Mouse (Mus musculus) heart, postnatal 14 days (tissue): ENCODE data around the gene Spaca4. TPM values are rescaled to one million over a fixed set of nuclear protein-coding genes. Genes with fewer than 3 reads are reported as not detected.

Source experiments
- DNase-seq, 2 experiments: peaks; one replicate each; pipeline ENCODE4 v3.0.0; 2021 to 2022
- intact Hi-C: fragments of 180-260 bp; cut with DNase I; formaldehyde crosslinking; loops from one replicate; pipeline ENCODE4 v1.15.1; 2025
- long read RNA-seq, 2 experiments: library from polyadenylated mRNA; stranded (forward); transcript quantifications; one replicate each; pipeline ENCODE4 v2.0.0; 2021
- total RNA-seq, 2 experiments: library from RNA; stranded (reverse); gene quantifications; 2 replicates each; pipeline ENCODE4 v1.2.3; 2021

Spaca4 gene
- total RNA-seq: not detected
- long read RNA-seq, experiment 1: 0 reads
- long read RNA-seq, experiment 2: 0 reads

DNA sequence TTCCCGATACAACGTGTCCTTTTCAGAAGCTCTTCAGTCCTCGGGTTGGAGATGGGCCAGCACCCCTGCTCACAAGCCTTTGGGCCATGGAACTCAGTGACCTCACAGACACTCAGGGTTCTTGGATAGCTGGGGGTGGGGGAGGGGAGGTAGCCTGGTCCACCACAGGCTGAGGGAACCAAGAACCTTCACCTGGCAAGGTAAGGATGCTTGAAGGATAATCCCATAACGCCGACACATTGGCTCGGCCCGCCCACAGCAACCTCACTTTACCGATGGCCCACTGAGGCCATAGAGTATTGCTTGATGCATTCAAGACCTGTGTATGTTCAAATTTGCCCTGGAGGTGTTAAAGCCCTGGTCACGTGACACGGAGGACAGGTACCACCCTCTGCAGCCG, at the start of gene Spaca4:
TSS of gene Spaca4 (minus strand) at position 101 of the 400 bp plus-strand sequence.
- intact Hi-C loops: no loop called here
- no peak for DNase-seq

DNA sequence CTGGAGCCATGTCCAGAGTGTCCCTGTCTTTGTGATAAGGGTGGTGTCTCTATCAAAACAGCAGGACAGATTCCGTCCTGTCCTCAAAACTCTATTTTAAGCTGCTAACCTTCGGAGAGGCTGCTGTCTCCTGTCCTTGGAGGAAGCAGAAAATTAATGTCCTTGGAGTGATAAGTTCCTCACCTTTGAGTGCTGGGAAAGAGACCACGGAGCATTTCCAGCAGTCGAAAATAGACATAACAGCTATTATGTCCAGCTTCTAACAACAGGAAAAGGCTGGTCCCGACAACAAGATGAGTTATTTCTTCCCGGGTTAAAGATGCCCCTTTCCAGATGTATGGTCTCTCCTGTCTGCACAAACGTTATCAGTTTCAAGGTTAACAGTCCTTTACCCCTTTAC, 49.6 kb upstream of the Spaca4 start:
- intact Hi-C loops: no loop called here
- no peak for DNase-seq

GRCm38 (mm10) chr7:45771101-45771500, 45.5 kb upstream of the Spaca4 start:
- intact Hi-C loops: no loop called here
- no peak for DNase-seq

- DNase-seq: no peak
- intact Hi-C loops: no loop called here
These were observed 44.9 kb upstream of the Spaca4 start for GRCm38 (mm10) chr7:45770427-45771082.

- no peak for DNase-seq
- intact Hi-C loops: no loop called here
These were observed 41.9 kb upstream of the Spaca4 start for GRCm38 (mm10) chr7:45767500-45767899.

GRCm38 (mm10) chr7:45766764-45767163, 41.2 kb upstream of the Spaca4 start:
- intact Hi-C loops: no loop called here
- no peak for DNase-seq

- no peak for DNase-seq
- intact Hi-C loops: no loop called here
These were observed 40.4 kb upstream of the Spaca4 start for GRCm38 (mm10) chr7:45765995-45766394.

GRCm38 (mm10) chr7:45760151-45760550, 34.5 kb upstream of the Spaca4 start:
- DNase-seq: no peak
- intact Hi-C loops: no loop called here

DNA sequence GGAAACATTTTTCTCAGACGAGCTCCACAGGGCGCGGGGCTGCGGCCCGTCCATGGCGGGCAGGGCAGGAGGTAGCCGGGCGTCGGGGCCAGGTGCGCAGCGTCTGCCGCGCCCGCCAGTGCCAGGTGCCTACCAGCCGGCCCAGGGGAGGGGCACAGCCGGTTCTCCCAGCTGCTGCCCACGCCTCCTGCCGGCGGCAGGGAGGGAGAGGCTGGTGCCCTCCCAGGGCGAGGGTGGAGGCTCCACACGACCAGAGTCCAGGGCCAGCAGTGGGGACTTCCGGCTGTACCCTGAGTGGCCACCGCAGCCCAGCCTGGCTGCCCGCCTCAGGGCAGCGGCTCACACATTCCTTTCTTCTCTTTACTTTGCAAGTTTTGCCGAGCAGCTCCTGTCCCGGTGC, 33.8 kb upstream of the Spaca4 start:
- intact Hi-C loops: no loop called here

DNA sequence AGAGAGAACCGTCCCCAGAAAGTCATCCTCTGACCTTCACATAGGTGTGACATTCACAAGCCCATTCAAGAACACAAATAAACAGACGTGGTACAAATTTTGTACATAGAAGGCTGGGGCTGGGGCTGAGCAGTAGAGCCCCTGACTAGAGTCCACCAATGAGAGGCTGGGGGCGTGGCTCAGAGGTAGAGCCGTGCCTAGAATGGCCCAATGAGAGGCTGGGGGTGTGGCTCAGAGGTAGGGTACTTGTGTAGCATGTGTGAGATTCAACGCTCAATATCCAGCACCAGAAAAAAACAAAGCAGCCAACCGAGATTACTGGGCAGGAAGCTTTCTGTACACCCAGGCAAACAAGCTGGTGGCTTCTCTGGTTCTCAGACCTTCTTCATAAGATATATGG, 30.1 kb upstream of the Spaca4 start:
- intact Hi-C loops: no loop called here
- no peak for DNase-seq

More for the DNA sequence above, 33.8 kb upstream of the Spaca4 start:
- DNase-seq: no peak

- intact Hi-C loops: no loop called here
- DNase-seq: no peak
These were observed 24.5 kb upstream of the Spaca4 start for GRCm38 (mm10) chr7:45750162-45750561.

GRCm38 (mm10) chr7:45749401-45749800, 23.8 kb upstream of the Spaca4 start:
- DNase-seq: no peak
- intact Hi-C loops: no loop called here

- no peak for DNase-seq
- intact Hi-C loops: no loop called here
These were observed 22.5 kb upstream of the Spaca4 start for GRCm38 (mm10) chr7:45748110-45748509.

DNA sequence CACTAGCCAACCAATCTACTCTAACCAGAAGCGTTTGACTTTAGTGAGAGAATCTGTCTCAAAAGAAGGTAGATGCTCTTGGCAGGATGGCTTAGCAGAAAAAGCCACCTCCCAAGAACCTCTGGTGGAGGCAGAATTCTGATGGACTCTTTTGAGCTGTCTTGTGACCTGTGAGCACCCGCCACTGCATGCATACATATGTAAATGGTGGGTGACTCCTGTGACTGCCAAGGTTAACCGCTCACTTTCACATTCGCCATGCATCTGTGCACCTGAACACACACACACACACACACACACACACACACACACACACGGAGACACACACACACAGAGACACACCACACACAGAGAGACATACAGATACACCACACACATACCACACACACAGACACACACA, 21.8 kb upstream of the Spaca4 start:
- no peak for DNase-seq
- intact Hi-C loops: no loop called here

- intact Hi-C loops: no loop called here
- no peak for DNase-seq
These were observed 20.9 kb upstream of the Spaca4 start for GRCm38 (mm10) chr7:45746518-45746917.

DNA sequence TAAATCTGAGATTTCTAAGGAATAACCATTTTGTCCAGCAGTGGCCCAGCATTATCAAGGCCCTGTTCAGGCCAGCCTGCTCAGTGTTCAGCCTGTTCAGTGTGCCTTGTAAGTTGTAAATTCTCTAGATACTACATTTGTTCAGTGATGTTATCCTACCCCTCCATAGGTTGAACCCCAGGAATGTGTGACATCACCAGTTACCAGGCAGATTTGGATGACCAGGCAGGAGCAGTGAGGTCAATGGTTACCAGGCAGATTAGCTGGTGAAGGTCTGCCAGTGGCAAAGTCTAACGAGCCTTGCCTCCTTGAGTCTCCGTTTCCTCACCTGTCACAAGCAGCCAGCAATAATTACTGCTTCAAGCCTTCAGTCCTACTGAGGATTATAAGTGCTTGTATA, 18.8 kb upstream of the Spaca4 start:
- intact Hi-C loops: no loop called here
- peak; percentile 48 to 79 for DNase-seq

DNA sequence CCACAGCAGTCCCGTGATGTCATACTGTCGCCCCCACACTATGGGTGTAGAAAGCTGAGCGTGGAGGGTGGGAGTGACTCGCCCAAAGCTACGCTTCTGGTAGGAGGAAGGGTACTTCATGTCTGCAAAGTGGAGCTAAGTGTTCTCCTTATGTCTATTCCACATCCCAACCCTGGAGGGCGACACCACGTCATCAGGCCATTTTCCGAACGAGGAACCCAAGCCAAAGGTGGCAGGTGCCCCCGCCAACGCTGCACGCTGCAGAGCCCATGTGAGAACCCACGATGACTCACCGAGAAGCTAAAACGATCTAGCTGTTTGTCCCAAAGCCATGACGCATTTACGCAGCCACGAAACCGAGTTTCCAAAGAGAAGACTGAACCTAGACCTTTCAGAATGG, 16.7 kb upstream of the Spaca4 start:
- no peak for DNase-seq
- intact Hi-C loops: no loop called here

GRCm38 (mm10) chr7:45741777-45742176, 16.2 kb upstream of the Spaca4 start:
- intact Hi-C loops: no loop called here
- no peak for DNase-seq

DNA sequence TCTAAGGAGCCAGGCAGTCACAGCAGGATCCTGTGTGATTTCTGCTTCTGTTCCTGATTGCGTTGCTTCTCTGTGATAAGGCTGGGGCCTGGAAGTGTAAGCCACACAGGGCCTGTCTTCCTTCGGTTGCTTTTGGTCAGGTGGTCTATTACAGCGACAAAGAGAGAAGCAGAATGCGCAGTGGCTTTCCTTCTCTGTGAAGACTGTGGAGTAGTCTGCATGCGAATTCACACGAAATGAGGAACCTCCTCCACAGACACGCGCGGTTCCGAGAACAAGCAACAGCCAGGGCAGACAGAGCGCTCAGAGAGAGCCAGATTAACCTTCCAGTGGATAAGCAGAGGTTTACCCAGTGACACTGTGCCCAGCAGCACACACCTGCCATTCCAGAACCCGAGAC, 15.7 kb upstream of the Spaca4 start:
- no peak for DNase-seq
- intact Hi-C loops: no loop called here

- intact Hi-C loops: loop anchor here (1.0 to 2.0 kb wide), 3 partner anchors 61 to 269 kb away; no protein-coding TSS in a partner anchor
- DNase-seq: no peak
These were observed 14.2 kb upstream of the Spaca4 start for GRCm38 (mm10) chr7:45739820-45740219.

DNA sequence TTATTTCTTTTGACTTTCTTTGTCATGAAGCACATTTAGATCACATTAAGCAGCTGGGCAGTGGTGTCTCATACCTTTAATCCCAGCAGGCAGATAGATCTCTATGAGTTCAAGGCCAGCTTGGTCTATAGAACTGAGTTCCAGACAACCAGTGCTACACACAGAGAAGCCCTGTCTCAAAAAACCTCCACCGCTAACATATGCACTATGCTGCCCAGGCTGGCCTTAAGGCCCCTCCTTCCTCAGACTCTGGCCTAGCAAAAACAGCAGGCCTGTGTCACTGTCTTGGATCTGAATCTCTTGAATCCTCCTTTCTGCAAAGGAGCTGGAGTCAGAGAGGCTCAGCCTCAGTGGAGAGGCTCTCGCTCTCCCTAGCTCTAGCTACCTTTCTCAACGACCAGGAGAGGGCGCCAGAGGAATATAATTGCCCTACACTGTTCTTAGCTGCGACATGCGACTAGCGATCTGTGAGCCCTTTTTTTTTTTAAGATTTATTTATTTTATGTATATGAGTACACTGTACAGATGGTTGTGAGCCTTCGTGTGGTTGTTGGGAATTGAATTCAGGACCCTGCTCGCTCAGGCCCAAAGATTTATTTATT, 13.7 kb upstream of the Spaca4 start:
- DNase-seq: peak; percentile 83 to 88
- intact Hi-C loops: loop anchor here (1.0 to 2.0 kb wide), 3 partner anchors 62 to 270 kb away; no protein-coding TSS in a partner anchor

DNA sequence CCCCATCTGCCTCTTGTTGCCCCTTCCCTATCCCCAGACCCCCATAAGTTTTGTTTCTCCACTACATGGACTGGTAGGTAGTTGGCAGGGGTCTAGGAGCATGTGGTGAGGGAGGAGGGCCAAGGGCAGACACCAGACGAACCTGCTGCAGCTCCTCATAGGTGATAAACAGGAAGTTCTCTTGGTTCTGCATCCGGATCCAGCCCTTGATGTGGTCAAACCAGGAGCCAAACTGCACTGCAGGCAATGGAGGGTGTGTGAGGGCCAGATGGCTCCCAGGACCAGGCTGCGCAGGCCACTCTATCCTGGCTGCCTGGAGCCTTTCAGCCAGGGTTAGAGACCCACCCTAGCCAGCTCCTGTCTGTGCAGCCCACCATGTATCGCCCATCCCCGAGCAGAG, 7.9 kb upstream of the Spaca4 start:
- intact Hi-C loops: no loop called here

More for the DNA sequence above, 7.9 kb upstream of the Spaca4 start:
- no peak for DNase-seq
